Mouse (Mus musculus) left cerebral cortex, adult 2 months (tissue): ENCODE results near the gene Amn. TPM values are rescaled to one million over a fixed set of nuclear protein-coding genes. Genes with fewer than 3 reads are reported as not detected.

Source experiments
- DNase-seq, 2 experiments: peaks; one replicate each; pipeline ENCODE4 v3.0.0; 2021 to 2022; ENCODE audit warnings: low spot score in 2 of 2, mixed read lengths in 1 of 2; ENCODE audit errors: extremely low spot score in 1 of 2
- H3K27ac ChIP-seq: fragments of 200-600 bp; 2 replicates; pipeline ENCODE4 v1.8.1; 2022
- H3K4me3 ChIP-seq: fragments of 200-600 bp; 2 replicates; pipeline ENCODE4 v1.8.1; 2022
- CTCF ChIP-seq: fragments of 200-600 bp; IDR thresholded peaks from 2 replicates; pipeline ENCODE4 v1.8.1; 2022; ENCODE audit warnings: antibody characterized with exemption, mild to moderate bottlenecking, moderate library complexity
- intact Hi-C: fragments of 180-260 bp; cut with DNase I; formaldehyde crosslinking; loops from one replicate; pipeline ENCODE4 v1.15.1; 2025
- total RNA-seq, 2 experiments: library from RNA; stranded (reverse); gene quantifications; 2 replicates each; pipeline ENCODE4 v1.2.3; 2021

Amn gene
- total RNA-seq, 2 experiments from 2014 or later = 8.0 to 10.0 TPM

DNA sequence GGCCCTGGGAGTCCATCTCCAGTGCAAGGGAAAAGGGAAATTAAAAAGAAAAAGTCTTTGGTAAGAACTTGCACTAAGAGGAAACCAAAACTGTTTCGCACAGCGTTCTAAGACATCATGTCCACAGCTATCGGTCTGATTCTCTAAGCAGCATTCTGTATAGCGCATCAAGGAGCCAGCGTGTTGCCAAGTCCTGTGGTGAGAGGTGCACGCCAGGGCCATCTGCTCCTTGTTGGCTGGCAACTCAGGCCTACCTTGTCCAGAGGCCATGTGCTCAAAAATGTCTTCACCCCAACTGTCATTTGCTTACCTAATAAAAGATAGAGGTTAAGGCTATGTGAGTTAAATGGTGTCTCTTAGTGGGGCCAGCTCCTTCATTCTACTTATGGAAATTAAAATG, 29.0 kb upstream of the Amn start:
- no peak overlapping the region for H3K4me3 ChIP-seq
- no peak for DNase-seq
- no peak overlapping the region for H3K27ac ChIP-seq
- TF ChIP-seq CTCF = no peak
- intact Hi-C loops = no loop called here

DNA sequence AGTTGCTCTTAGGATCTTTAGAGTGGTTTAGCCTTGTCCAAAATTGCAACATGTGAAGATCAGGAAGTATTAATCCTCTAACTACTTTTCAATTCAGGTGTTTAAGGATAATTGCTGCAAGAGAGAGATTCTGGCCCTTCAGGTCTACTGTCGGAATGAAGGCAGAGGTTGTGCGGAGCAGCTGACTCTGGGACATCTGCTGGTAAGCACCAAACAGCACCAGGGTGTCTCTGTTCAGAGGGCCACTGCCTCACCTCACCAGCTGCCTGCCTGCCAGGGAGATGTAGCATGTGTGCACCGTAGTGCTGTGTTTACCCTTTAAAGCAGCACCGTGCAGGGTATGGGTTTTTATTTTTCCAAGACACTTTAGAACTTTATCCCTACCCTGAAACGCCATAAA, 28.5 kb upstream of the Amn start:
- no peak overlapping the region for H3K4me3 ChIP-seq
- no peak for DNase-seq
- no peak for TF ChIP-seq CTCF
- intact Hi-C loops = no loop called here
- no peak overlapping the region for H3K27ac ChIP-seq

DNA sequence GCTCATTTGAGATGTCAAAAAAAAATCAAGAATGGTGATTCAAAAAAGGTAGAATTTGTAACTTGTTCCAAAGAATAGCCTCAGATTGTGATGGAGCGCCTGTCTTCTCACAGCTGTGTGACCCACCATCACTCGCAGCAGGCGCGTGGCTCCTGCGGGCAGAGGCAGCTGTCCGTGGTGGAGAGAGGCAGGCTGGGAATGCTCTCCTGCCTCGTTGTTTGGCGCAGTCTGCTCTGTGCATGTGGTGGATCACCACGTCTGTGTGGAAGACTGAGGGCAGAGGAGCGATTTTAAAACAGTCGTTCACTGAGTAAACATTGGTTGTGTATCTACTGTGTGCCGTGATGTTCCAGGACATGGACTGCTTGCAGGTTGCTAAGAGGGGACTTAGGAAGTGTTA, 27.2 kb upstream of the Amn start:
- TF ChIP-seq CTCF = no peak
- Histone ChIP-seq H3K4me3 (no peak overlapping the region), H3K27ac (no peak overlapping the region)
- intact Hi-C loops = no loop called here
- no peak for DNase-seq

DNA sequence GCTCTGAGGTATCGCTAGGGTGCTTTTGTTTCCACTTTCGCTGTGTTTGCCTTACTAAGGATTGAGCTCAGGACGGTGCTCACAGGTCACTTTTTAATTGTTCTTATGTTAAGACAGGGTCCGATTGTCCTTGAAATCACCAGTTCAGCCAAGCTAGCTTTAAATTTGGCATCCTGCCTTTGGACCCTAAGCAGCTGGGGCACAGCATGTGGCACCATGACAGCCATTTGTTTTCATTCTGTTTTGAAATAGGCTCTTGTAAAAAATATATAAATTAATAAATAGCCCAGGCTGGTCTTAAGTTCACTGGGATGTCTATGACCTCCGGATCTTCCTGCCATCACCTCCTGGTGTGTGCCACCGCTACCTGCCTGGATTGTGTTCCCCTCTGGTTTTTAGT, 25.8 kb upstream of the Amn start:
- intact Hi-C loops = no loop called here
- TF ChIP-seq CTCF = no peak
- no peak overlapping the region for H3K4me3 ChIP-seq
- H3K27ac ChIP-seq = no peak overlapping the region
- DNase-seq = no peak

DNA sequence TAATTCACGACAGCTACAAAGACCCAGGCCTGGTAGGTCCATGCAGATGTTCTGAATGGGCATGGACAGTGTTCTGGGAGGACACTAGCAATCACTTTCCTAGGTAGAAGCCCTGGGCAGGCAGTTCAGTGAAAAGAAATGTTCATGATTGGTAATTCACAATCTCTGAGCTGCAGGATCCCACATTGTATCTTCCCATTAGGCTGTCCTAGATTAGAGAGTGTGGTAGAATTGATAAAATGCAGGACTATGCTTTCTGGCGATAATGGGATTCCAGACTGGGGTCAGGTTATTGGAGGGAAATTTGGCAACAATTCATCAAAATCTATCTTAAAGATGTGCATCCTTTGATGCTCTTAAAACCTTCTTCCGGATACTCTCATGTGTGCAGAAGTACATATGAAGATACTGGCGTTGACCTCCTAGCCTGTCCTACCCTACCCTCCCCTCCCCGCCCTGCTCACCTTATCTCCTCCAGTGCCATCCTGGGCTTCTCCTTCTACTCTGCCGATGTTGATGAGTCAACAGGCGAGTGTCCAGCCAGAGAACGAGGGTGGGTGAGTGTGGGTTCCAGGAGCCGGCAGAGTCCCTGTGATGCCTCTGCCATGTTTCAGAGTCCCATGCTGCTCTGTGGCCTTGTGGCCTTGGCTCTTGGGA, 24.0 kb upstream of the Amn start:
- H3K27ac ChIP-seq = no peak overlapping the region
- intact Hi-C loops = no loop called here
- no peak for TF ChIP-seq CTCF
- DNase-seq = no peak
- no peak overlapping the region for H3K4me3 ChIP-seq

DNA sequence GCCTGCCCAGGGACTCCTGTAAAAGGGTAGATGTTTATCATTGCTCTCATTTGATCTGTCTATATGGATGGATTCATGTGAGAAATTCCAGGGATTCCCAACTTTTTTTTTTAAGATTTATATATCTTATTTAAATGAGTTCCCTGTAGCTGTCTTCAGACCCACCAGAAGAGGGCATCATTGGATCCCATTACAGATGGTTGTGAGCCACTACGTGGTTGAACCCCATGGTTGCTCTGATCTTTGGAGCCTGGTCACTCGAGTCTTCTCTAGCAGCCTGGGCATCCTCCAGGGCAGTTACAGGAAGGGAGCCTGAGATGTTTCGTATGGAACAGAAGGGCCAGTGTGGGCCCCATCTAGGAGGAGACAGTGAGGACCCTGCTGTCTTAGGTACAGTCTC, 21.8 kb upstream of the Amn start:
- peak; percentile 49 for TF ChIP-seq CTCF
- DNase-seq = no peak
- H3K27ac ChIP-seq = no peak overlapping the region
- intact Hi-C loops = no loop called here
- H3K4me3 ChIP-seq = no peak overlapping the region

DNA sequence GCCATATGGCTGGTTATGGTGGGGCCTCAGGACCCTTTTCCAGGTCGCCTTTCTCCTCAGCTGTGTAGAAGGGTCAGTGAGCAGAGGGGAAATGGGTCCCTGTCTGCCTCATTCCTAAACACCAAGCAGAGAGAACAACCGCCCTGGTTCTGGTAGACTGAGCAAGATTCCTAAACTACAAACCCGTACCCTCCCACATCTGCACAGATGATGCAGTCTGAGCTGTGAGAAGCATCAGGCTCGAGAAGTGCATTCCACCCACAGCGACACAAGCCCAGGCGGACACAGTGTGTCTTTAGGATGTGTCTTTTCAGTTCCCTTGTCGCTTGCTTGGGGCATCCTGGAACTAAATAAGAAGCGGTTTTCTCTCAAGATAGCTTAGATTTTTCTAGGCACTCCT, 20.8 kb upstream of the Amn start:
- intact Hi-C loops = loop anchor here (5.0 kb wide), 2 partner anchors 83 to 163 kb away; partner anchors contain the start of gene Traf3
- Histone ChIP-seq H3K27ac (no peak overlapping the region; the same call in 1 of the 2 replicates), H3K4me3 (no peak overlapping the region)
- no peak for DNase-seq
- TF ChIP-seq CTCF = no peak

DNA sequence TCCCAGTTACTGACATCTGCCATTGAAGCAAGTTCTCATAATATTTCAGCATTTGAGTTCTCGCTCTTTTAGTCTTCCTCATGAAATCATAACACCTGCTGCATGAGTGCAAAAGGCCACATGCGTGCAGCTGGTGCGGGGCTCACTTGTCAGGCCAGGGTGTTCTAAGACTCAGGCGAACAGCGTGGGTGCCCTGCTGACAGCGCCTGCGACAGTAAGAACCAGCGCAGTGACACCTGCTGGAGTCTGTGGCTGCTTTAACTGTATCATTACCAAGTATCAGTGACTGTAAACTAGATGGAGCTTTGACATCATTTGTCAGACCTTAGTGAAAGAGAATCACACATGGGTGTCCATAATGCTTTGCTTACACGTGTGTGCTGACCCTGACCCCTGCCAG, 19.7 kb upstream of the Amn start:
- DNase-seq = no peak
- TF ChIP-seq CTCF = peak; percentile 16; the same call in 1 of the 2 replicates
- Histone ChIP-seq H3K27ac (no peak overlapping the region), H3K4me3 (no peak overlapping the region)
- intact Hi-C loops = loop anchor here (5.0 kb wide), 2 partner anchors 84 to 164 kb away; partner anchors contain the start of gene Traf3

DNA sequence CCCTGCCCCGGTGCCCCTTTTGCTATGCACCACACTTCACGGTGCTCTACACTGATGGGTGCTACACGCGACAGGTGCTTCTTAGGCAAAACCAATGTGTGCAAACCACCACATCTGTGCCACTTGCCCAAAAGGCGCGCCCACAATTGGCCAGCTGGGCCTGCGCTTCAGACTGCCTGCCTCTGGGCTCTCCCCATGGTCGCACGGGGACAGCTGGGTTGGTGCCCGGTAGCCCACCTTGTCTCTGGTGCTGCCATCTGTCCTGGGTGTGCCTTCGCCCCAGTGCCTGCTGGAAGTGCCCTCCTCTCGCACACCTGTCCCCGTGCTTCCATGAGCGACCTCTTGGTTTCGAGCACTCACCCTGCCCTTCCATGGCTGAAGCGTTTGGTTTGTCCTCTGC, 7.2 kb upstream of the Amn start:
- no peak for TF ChIP-seq CTCF
- H3K27ac ChIP-seq = no peak overlapping the region
- intact Hi-C loops = no loop called here
- H3K4me3 ChIP-seq = no peak overlapping the region
- DNase-seq = no peak

DNA sequence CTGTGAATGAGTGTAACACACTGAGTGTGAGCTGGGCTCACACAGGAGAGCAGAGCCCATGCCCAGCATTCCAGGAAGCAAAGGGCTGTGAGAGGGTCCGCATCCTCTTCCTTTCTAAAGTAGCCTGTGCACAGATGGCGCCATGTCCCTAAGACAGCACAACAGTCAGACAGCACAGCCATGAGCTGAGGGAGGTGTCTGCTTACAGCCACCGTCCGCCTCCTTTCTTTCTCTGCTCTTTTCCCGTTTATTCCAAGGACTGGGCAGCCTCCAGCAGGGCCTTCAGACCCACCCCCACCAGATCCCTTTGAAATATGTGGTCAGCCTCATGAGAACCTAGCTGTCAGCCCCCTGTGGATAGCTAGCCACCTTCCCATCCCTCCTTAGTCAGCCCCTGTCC, 5.7 kb upstream of the Amn start:
- TF ChIP-seq CTCF = no peak
- H3K27ac ChIP-seq = no peak overlapping the region
- H3K4me3 ChIP-seq = no peak overlapping the region
- intact Hi-C loops = no loop called here
- DNase-seq = no peak

DNA sequence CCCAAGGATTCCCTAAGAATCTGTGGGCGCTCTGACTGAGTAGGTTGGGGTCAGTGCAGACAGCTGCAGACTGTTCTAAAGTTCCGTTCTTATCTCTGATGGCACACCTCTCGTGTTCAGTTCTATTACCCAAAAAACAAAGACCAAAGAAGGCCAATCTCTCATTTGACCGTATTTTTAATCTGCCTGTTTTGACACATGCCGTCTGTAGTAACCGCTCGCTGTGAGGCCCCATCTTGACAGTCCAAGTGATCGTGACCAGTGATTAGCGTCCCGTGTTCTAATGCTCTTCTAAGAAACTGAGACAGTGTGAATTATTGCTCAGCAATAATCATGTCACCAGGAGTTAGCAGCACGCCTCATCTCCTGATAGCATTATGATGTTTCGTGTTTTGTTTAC, 4.3 kb upstream of the Amn start:
- Histone ChIP-seq H3K4me3 (no peak overlapping the region), H3K27ac (no peak overlapping the region)
- DNase-seq = no peak
- intact Hi-C loops = no loop called here
- no peak for TF ChIP-seq CTCF

DNA sequence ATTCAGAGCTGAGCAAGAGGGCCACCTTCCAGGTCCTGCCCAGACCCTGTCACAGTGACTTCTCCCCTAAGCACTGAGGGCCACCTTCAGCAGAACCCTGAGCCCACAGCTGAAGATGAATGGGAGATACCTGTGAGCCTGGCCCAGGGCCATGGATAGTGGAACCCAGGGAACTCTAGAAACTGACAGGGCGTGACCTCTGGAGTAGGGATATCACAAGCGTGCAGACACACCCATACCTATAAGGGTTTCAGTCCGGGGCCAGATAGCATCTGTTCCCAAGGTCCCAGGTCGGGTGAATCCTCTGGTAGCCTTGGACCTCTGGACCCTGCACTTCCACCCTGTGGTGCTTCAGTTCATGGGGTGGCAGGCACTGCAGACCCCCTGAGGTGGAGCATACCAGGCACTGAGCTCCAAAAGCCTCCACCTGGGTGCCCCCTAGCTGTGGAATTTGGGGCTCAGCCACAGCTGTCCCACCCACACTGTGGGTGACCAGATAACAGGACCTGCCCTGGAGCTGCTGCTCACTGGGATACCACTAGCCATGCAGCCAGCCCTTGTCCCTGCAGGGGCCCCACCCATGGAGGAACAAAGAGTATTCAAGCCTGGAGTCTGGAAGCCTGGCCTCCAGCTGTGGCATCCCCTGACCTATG, 3.1 kb upstream of the Amn start:
- TF ChIP-seq CTCF = no peak

DNA sequence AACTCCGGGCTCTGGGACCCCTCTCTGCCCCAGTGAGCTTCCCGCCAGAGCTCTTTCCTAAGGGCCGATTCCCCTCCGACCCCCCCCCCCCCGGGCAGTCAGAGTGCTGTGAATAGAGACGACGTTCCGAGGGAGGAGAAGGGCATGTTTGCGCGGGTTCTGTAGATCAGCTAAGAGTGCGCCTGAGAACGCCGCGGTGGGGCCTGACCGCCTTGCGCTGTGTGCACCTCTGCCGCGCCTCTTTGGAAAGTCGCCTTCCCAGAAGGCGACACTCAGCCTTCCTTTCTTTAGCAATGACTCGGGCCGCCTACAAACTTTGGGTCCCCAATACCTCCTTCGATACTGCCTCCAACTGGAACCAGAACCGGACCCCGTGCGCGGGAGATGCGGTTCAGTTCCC, 511 bp downstream of the Amn start:
- no peak overlapping the region for H3K27ac ChIP-seq
- DNase-seq = no peak
- TF ChIP-seq CTCF = no peak
- intact Hi-C loops = loop anchor here (5.0 kb wide), 1 partner anchor 131 kb away; no protein-coding TSS in a partner anchor
- H3K4me3 ChIP-seq = no peak overlapping the region

More for the DNA sequence above, 3.1 kb upstream of the Amn start:
- Histone ChIP-seq H3K4me3 (no peak overlapping the region), H3K27ac (no peak overlapping the region)
- no peak for DNase-seq
- intact Hi-C loops = no loop called here
